Mouse (Mus musculus) kidney, embryonic 14.5 days (tissue): ENCODE data around the gene Agbl2. TPM values are rescaled to one million over a fixed set of nuclear protein-coding genes. Genes with fewer than 3 reads are reported as not detected.

Experiments
- ATAC-seq: fragments of 200-750 bp; cut with Nextera tagmentation; 2 replicates; pipeline ENCODE4 v1.8.0; 2017; ENCODE audit warnings: moderate number of reproducible peaks, mild to moderate bottlenecking, moderate TSS enrichment, moderate library complexity; ENCODE audit not compliant: low FRiP score, low TSS enrichment
- H3K27ac ChIP-seq: fragments of 300-500 bp; sonication (generic); 2 replicates; pipeline ENCODE4 v1.5.1; 2014; ENCODE audit warnings: low read depth, mild to moderate bottlenecking, low read length, moderate library complexity, mixed read lengths
- H3K27me3 ChIP-seq: fragments of 300-500 bp; sonication (generic); 2 replicates; pipeline ENCODE4 v1.6.1; 2014; ENCODE audit warnings: mild to moderate bottlenecking, low read length; ENCODE audit not compliant: control insufficient read depth, insufficient read depth
- H3K36me3 ChIP-seq: fragments of 300-500 bp; sonication (generic); 2 replicates; pipeline ENCODE4 v1.6.1; 2014; ENCODE audit warnings: low read length, mixed read lengths; ENCODE audit not compliant: control insufficient read depth, insufficient read depth
- H3K4me1 ChIP-seq: fragments of 300-500 bp; sonication (generic); 2 replicates; pipeline ENCODE4 v1.6.1; 2014; ENCODE audit warnings: low read length, mixed read lengths; ENCODE audit not compliant: control insufficient read depth, insufficient read depth
- H3K4me2 ChIP-seq: fragments of 300-500 bp; sonication (generic); replicated peaks from 2 replicates; pipeline ENCODE4 v1.6.1; 2014; ENCODE audit warnings: low read depth, mild to moderate bottlenecking, low read length
- H3K4me3 ChIP-seq: fragments of 300-500 bp; sonication (generic); 2 replicates; pipeline ENCODE4 v1.5.1; 2014; ENCODE audit warnings: mild to moderate bottlenecking, low read length
- H3K9ac ChIP-seq: fragments of 300-500 bp; sonication (generic); 2 replicates; pipeline ENCODE4 v1.6.1; 2014; ENCODE audit warnings: low read depth, mild to moderate bottlenecking, low read length, moderate library complexity
- H3K9me3 ChIP-seq: fragments of 300-500 bp; sonication (generic); 2 replicates; pipeline ENCODE4 v1.6.1; 2016; ENCODE audit warnings: low read length; ENCODE audit not compliant: control insufficient read depth
- WGBS: fragments of 180-500 bp; shearing (Covaris S2); extraction: QIAGEN DNeasy Blood & Tissue Kit; methylation state at CpG from one replicate; pipeline ENCODE4 v1.1.7; 2014; 5-methylcytosine and 5-hydroxymethylcytosine counted together
- polyA plus RNA-seq: library from polyadenylated mRNA; unstranded; fragments of >200 nt; fragmentation: Nextera tagmentation; extraction: Ambion mirVana; gene quantifications from 2 replicates; pipeline ENCODE4 v1.2.1, GENCODE M21; 2014

Agbl2 gene
- polyA plus RNA-seq, 1 experiment from 2014 or later, result 0.37 TPM

DNA sequence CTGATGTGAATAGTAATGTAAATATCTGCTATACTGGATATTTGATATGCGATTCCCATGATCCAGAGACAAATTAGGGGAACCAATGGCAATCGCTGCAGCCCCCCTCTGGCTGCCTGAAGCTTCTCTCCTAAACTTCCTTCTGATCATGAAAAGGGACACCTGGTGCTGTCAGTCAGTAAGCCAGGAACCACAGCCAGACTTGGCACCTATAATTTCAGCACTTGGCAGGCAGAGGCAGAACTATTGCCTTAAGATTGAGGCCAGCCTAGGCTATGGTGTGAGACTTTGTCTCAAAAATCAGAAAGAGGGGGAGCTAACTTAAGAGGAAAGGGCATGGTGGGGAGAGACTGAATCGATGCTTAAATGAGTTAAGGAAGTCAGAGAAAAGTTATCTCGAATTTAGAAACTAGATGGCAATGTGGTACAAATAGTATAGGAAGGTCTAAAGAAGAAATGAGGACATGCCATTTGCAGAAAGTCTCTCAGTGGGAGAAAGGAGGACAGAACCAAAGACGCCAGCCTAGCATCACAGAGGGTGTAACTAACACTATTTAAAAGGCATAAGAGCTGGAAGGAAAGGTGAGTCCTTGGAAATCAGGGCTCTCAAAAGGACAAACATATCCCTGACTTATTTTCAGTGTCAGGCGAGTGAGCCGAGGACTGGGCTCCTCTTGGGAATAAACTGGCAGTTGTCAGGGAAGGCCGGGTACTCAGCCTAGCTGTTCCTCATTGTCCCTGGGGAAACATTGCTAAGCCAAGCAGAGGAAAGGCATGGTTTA is 88.8 kb downstream of the Agbl2 start:
- Histone ChIP-seq H3K9me3 (no peaks in the 10 kb centered on the region), H3K36me3 (peaks cover 11% of the 10 kb centered on the region; the same call in 1 of the 2 replicates), H3K4me3 (no peak overlapping the region), H3K27me3 (no peaks in the 10 kb centered on the region), H3K4me1 (no peaks in the 10 kb centered on the region), H3K4me2 (no peak overlapping the region), H3K9ac (no peak overlapping the region), H3K27ac (no peak overlapping the region)
- no peak for ATAC-seq
- WGBS, result 63% methylated on average over 8 of the region's 8 CpGs

DNA sequence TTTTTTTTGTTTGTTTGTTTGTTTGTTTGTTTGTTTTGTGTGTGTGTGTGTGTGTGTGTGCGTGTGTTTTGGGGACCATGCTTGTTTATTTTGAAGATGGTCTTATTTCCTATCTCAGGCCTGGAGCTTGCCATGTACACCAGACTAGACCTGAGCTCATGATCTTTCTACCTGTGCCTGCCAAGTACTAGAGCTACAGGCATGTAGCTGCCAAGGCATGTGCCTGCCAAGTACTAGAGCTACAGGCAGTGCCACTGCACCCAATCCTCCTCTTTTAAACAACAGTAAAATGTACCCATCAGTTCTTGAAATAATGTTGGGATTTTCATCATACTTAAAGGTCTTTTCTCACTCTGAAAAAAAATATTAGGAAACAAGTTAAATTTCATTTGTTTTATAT is 91.5 kb downstream of the Agbl2 start:
- H3K4me2 ChIP-seq, result no peak overlapping the region
- 95% methylated on average over 1 of the region's 1 CpGs for WGBS
- no peaks in the 10 kb centered on the region for H3K9me3 ChIP-seq
- no peak overlapping the region for H3K27ac ChIP-seq
- no peak overlapping the region for H3K4me3 ChIP-seq
- no peaks in the 10 kb centered on the region for H3K4me1 ChIP-seq
- ATAC-seq, result no peak
- H3K36me3 ChIP-seq, result no peaks in the 10 kb centered on the region; the same call in 1 of the 2 replicates
- no peaks in the 10 kb centered on the region for H3K27me3 ChIP-seq
- no peak overlapping the region for H3K9ac ChIP-seq

- H3K9ac ChIP-seq, result no peak overlapping the region
- WGBS, result 70% methylated on average over 2 of the region's 2 CpGs
- no peaks in the 10 kb centered on the region for H3K9me3 ChIP-seq
- no peak overlapping the region for H3K4me2 ChIP-seq
- no peaks in the 10 kb centered on the region for H3K4me1 ChIP-seq
- no peak overlapping the region for H3K27ac ChIP-seq
- H3K27me3 ChIP-seq, result no peaks in the 10 kb centered on the region
- no peaks in the 10 kb centered on the region for H3K36me3 ChIP-seq
- ATAC-seq, result no peak
- no peak overlapping the region for H3K4me3 ChIP-seq
Measured at GRCm38 (mm10) chr2:90875239-90875638, 92.7 kb downstream of the Agbl2 start.

DNA sequence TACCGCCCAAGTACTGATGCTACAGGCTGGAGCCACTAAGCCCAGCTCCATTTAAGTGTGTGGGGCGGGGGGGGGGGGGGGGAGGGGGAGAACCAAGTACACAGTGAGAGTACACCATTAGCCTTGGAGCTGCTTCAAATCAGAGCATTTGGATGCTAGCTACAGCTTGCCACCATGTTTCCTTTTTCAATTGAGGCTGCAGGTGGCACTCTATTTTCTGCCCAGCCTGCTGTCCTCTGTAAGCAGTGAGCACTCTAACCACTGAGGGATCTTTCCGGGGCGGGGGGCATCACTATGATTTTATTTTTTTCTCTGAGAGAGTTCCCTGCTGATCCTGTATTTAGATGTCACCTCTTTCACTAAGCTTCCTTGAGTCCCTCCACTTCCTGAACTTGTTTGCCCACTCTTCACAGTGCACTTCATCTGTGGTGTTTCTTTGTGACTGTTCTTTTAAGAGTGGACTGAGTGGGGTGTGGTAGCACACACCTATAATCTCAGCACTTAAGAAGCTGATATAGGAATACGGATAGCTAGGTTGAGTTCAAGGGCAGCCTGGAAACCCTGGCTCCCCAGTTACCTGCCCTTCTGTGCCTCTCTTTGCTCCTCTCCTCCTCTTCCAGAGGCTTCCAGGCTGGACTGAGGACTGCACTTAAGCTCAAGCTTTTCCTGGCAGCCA is 95.2 kb downstream of the Agbl2 start:
- Histone ChIP-seq H3K4me2 (no peak overlapping the region), H3K9ac (no peak overlapping the region), H3K27me3 (no peaks in the 10 kb centered on the region), H3K27ac (no peak overlapping the region), H3K4me1 (no peaks in the 10 kb centered on the region), H3K9me3 (no peaks in the 10 kb centered on the region), H3K36me3 (no peaks in the 10 kb centered on the region), H3K4me3 (no peak overlapping the region)
- 64% methylated on average over 5 of the region's 5 CpGs for WGBS
- no peak for ATAC-seq

DNA sequence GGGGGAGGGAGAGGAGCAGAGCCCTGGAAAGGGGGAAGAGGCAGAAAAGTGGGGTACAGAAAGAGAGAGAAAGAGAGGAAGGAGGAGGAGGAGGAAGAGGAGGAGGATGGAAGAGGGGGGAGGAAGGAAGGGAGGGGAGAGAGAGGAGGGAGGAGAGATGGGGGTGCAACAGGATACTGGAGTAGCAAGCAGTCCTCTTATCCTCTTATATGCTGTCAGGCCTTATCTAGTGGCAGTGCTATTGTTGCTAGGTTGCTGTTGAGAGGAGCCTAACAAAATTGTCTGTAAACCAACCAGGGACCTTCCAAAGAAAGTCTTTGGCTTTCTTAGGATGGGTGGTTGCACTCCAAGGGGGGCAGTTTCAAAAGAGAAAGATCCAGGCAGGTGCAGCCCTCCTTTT is 96.9 kb downstream of the Agbl2 start:
- H3K4me1 ChIP-seq, result no peaks in the 10 kb centered on the region
- no peak overlapping the region for H3K4me2 ChIP-seq
- H3K9me3 ChIP-seq, result no peaks in the 10 kb centered on the region
- H3K9ac ChIP-seq, result no peak overlapping the region
- H3K27ac ChIP-seq, result no peak overlapping the region
- H3K36me3 ChIP-seq, result no peaks in the 10 kb centered on the region
- no peak for ATAC-seq
- no peak overlapping the region for H3K4me3 ChIP-seq
- H3K27me3 ChIP-seq, result no peaks in the 10 kb centered on the region

DNA sequence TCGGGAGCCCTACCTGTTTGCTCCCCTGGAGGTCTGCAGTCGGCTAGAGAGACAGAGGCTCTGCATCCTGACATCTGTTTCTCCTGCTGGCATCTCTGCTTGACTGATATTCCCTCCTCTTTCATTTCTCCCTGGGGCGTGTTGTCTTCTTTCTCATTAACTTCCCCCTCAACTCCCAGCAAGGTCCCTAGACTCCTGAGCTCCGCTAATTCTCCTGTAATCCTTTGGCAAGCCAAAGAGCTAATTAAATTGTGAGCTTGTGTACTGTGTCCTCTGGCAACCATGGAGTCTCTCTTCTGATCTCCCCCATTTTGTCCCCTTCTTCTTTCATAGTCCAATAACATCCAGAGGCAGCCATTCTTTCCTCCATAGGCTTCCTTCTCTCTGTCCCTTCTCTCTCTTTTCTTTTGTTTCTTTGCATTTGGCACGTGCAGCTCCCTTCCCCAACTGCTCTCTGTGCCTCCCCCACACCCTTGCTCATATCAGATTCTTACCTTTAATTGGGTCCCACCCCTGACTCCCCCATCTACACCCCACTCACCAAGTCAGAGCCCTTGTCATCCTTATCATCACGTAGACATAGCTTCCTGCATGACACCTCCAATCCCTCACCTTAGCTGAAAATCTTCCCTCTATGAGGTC is 97.7 kb downstream of the Agbl2 start:
- no peak overlapping the region for H3K9ac ChIP-seq
- H3K4me3 ChIP-seq, result no peak overlapping the region
- 39% methylated on average over 6 of the region's 6 CpGs for WGBS
- no peaks in the 10 kb centered on the region for H3K27me3 ChIP-seq
- no peak overlapping the region for H3K27ac ChIP-seq
- no peaks in the 10 kb centered on the region for H3K9me3 ChIP-seq
- ATAC-seq, result no peak
- H3K4me1 ChIP-seq, result no peaks in the 10 kb centered on the region
- H3K4me2 ChIP-seq, result no peak overlapping the region
- H3K36me3 ChIP-seq, result no peaks in the 10 kb centered on the region

DNA sequence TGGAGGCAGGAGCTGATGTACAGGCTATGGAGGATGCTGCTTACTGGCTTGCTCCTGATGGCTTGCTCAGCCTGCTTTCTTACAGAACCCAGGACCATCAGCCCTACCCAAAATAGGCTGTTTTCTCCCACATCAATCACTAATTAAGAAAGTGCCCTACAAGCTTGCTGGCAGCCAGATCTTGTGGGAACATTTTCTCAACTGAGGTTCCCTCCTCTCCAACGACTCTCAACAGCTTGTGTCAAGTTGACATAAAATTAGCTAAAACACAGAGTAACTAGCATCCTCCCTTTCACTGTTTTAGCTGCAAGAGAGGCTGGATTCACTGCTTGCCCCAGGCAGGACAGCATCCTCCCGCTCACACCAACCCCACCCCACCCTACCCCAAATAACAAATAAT is 99.3 kb downstream of the Agbl2 start:
- Histone ChIP-seq H3K9me3 (no peaks in the 10 kb centered on the region), H3K4me2 (no peak overlapping the region), H3K4me1 (no peaks in the 10 kb centered on the region; the same call in 1 of the 2 replicates), H3K36me3 (no peaks in the 10 kb centered on the region), H3K4me3 (no peak overlapping the region), H3K9ac (no peak overlapping the region), H3K27me3 (peaks cover 12% of the 10 kb centered on the region), H3K27ac (no peak overlapping the region)
- ATAC-seq, result no peak
- 83% methylated on average over 2 of the region's 2 CpGs for WGBS
